Mouse (Mus musculus) thymus, adult 2 months (tissue): ENCODE measurements around the gene Lrp10.

Source experiments
- CTCF ChIP-seq: fragments of 200-500 bp; IDR thresholded peaks from 2 replicates; pipeline ENCODE4 v1.5.1; 2012; ENCODE audit warnings: mild to moderate bottlenecking, control low read depth, low read length, moderate library complexity, borderline replicate concordance; ENCODE audit not compliant: control insufficient read depth, poor library complexity, insufficient read depth; ENCODE audit errors: extremely low read depth
- POLR2A ChIP-seq: fragments of 200-500 bp; IDR thresholded peaks from 2 replicates; pipeline ENCODE4 v1.6.1; 2012; ENCODE audit warnings: mild to moderate bottlenecking, low read length, control low read depth, moderate library complexity; ENCODE audit not compliant: control insufficient read depth, poor library complexity, insufficient read depth; ENCODE audit errors: extremely low read depth

DNA sequence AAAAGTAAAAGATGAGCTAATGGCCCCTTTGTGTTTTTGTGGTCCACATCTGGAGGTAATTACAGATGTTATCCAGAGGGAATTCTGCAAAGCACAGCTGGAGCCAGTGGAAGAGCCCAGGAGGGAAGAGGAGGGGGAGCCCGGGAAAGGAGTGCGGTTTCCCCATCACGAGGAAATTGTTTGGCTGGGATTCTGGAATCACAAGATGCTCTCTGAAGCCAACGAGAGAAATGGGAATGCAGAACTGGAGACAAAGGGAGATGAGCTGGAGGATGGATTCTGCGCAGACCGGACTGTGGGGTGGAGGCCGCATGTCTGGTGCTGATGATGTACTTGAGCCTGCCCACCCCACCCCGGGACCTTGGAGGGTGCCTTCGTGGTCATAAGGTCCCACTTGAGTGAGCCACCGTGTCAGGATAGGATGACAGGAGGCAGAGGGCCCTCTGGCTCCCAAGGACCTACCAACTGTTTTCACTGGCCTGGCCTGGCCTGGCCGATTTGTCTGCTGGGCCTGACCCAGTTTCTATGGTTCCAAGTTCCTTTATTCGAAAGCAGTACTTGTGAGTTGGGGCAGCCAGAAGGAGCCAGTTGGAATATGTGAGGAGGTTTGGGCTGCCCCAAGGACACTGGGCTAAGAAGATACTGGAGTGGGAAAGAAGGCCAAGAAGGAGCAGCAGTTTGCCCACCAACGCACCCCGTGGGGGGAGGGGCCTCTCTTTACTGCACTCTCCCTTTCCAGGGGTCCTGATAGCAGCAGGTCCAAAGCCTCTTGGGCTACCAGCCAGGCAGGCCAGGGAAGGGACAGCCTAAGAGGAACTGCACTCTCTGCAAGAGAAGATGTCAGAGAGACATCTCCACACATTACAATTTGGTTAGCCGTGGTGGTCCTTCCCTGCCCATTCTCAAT is 20.0 kb upstream of the Lrp10 start:
- TF ChIP-seq POLR2A, result no peak
- TF ChIP-seq CTCF, result no peak
